Mouse (Mus musculus) stomach, postnatal 0 days (tissue): ENCODE measurements around the gene Lcat.

ENCODE experiments used
- CTCF ChIP-seq: IDR thresholded peaks from 2 replicates; pipeline ENCODE4 v1.5.1; 2016; ENCODE audit warnings: antibody characterized with exemption, low read depth, mild to moderate bottlenecking, moderate library complexity
- EP300 ChIP-seq: optimal IDR thresholded peaks from 2 replicates; pipeline ENCODE3; 2016; ENCODE audit warnings: antibody characterized with exemption

- TF ChIP-seq CTCF, result no peak
- no peak for TF ChIP-seq EP300
Measured at GRCm38 (mm10) chr8:105949350-105949749, 6.2 kb upstream of the Lcat start.
